Mouse (Mus musculus): ENCODE results near the gene Tent2.
"Not testable (repeated sequence)": the region's sequence is repeated elsewhere in the genome, so short reads cannot be mapped to it uniquely, and the experiment has no call there.

The Tent2 gene

GRCm38 (mm10) chr13:93191831-93192645 is at the start of gene Tent2:
Gene Tent2, minus strand, starts transcription at chr13:93192385.
- DNase-seq = peak; percentile 97 to 98

- DNase-seq = no peak
These were observed 49.0 kb upstream of the Tent2 start for GRCm38 (mm10) chr13:93241180-93241579.

GRCm38 (mm10) chr13:93239561-93239960 is 47.4 kb upstream of the Tent2 start:
- no peak for DNase-seq

GRCm38 (mm10) chr13:93239134-93239533 is 46.9 kb upstream of the Tent2 start:
- no peak for DNase-seq

- peak; percentile 46 to 56 for DNase-seq
These were observed 45.7 kb upstream of the Tent2 start for GRCm38 (mm10) chr13:93237677-93238398.

GRCm38 (mm10) chr13:93234267-93235039 is 42.3 kb upstream of the Tent2 start:
- peak in 1 of 2 experiments; percentile 26 for DNase-seq

- DNase-seq = no peak
These were observed 40.1 kb upstream of the Tent2 start for GRCm38 (mm10) chr13:93232335-93232734.

- DNase-seq = peak; percentile 20 to 46
These were observed 38.8 kb upstream of the Tent2 start for GRCm38 (mm10) chr13:93231016-93231415.

- no peak for DNase-seq
These were observed 19.6 kb upstream of the Tent2 start for GRCm38 (mm10) chr13:93211741-93212140.

GRCm38 (mm10) chr13:93192646-93193026 is 451 bp upstream of the Tent2 start:
- DNase-seq = no peak

GRCm38 (mm10) chr13:93189416-93189815 is 2.8 kb downstream of the Tent2 start:
- DNase-seq = no peak

GRCm38 (mm10) chr13:93188738-93189137 is 3.4 kb downstream of the Tent2 start:
- no peak for DNase-seq

- DNase-seq = not testable (repeated sequence)
These were observed 4.4 kb downstream of the Tent2 start for GRCm38 (mm10) chr13:93187792-93188191.

GRCm38 (mm10) chr13:93180351-93180750 is 11.8 kb downstream of the Tent2 start:
- DNase-seq = no peak

- no peak for DNase-seq
These were observed 12.7 kb downstream of the Tent2 start for GRCm38 (mm10) chr13:93179522-93179921.

GRCm38 (mm10) chr13:93177571-93177970 is 14.6 kb downstream of the Tent2 start:
- no peak for DNase-seq

- DNase-seq = peak in 1 of 2 experiments; percentile 22
These were observed 28.9 kb downstream of the Tent2 start for GRCm38 (mm10) chr13:93163303-93163702.

GRCm38 (mm10) chr13:93162456-93162855 is 29.7 kb downstream of the Tent2 start:
- no peak for DNase-seq

GRCm38 (mm10) chr13:93158261-93158660 is 33.9 kb downstream of the Tent2 start:
- DNase-seq = no peak

- DNase-seq = no peak
These were observed 38.9 kb downstream of the Tent2 start for GRCm38 (mm10) chr13:93153280-93153679.

GRCm38 (mm10) chr13:93144336-93145167 is 47.6 kb downstream of the Tent2 start, which contains the start of gene Cmya5:
Gene Cmya5, minus strand, starts transcription at chr13:93144724.
- DNase-seq = peak; percentile 94 to 96

- DNase-seq = no peak
These were observed 48.3 kb downstream of the Tent2 start for GRCm38 (mm10) chr13:93143819-93144283.

Data from kidney, postnatal 36 days (tissue).